Mouse (Mus musculus) MEL (cell line): ENCODE measurements around the gene Hoxb9. TPM values are rescaled to one million over a fixed set of nuclear protein-coding genes. Genes with fewer than 3 reads are reported as not detected.

ENCODE experiments used
- DNase-seq: peaks from one replicate; pipeline ENCODE4 v3.0.0; 2011; ENCODE audit warnings: low read depth, low spot score
- H3K27ac ChIP-seq: 2 replicates; pipeline ENCODE4 v1.5.1; 2012; ENCODE audit warnings: low read depth, mild to moderate bottlenecking, control low read depth, low read length, moderate library complexity; ENCODE audit not compliant: control insufficient read depth
- H3K27me3 ChIP-seq, 2 experiments: fragments of 150-350 bp in 1 of 2; sonication (generic) in 1 of 2; 2 replicates each; pipeline ENCODE4 v1.6.1; 2012; ENCODE audit warnings: low read length in 2 of 2, mild to moderate bottlenecking in 2 of 2, improper control_type of control experiment in 1 of 2, moderate library complexity in 1 of 2; ENCODE audit not compliant: insufficient read depth in 2 of 2, control insufficient read depth in 1 of 2
- H3K36me3 ChIP-seq, 2 experiments: 2 replicates each; pipeline ENCODE4 v1.6.1; 2012 to 2014; ENCODE audit warnings: low read length in 2 of 2, improper control_type of control experiment in 1 of 2, inconsistent platforms in 1 of 2, mild to moderate bottlenecking in 1 of 2; ENCODE audit not compliant: insufficient read depth in 2 of 2, control insufficient read depth in 1 of 2
- H3K4me1 ChIP-seq, 2 experiments: fragments of 150-350 bp in 1 of 2; sonication (generic) in 1 of 2; 2 replicates each; pipeline ENCODE4 v1.6.1; 2012; ENCODE audit warnings: low read length in 2 of 2, improper control_type of control experiment in 1 of 2, mild to moderate bottlenecking in 1 of 2; ENCODE audit not compliant: insufficient read depth in 2 of 2, control insufficient read depth in 1 of 2
- H3K4me3 ChIP-seq, 2 experiments: fragments of 150-350 bp in 1 of 2; sonication (generic) in 1 of 2; 2 replicates each; pipeline ENCODE4 v1.5.1; 2012; ENCODE audit warnings: low read depth in 2 of 2, low read length in 2 of 2, mild to moderate bottlenecking in 2 of 2, moderate library complexity in 2 of 2, control low read depth in 1 of 2, improper control_type of control experiment in 1 of 2; ENCODE audit not compliant: control insufficient read depth in 1 of 2, insufficient read depth in 1 of 2
- H3K79me2 ChIP-seq: 2 replicates; pipeline ENCODE4 v1.6.1; 2012; ENCODE audit warnings: mild to moderate bottlenecking, low read length, moderate library complexity; ENCODE audit not compliant: control insufficient read depth, poor library complexity, insufficient read depth
- H3K9ac ChIP-seq: 2 replicates; pipeline ENCODE4 v1.6.1; 2012; ENCODE audit warnings: low read depth, mild to moderate bottlenecking, control low read depth, low read length, moderate library complexity; ENCODE audit not compliant: control insufficient read depth, poor library complexity, severe bottlenecking
- H3K9me3 ChIP-seq: fragments of 150-350 bp; sonication (generic); replicated peaks from 2 replicates; pipeline ENCODE4 v1.6.1; 2012; ENCODE audit warnings: mild to moderate bottlenecking, low read length, improper control_type of control experiment, moderate library complexity; ENCODE audit not compliant: insufficient read depth
- BHLHE40 ChIP-seq: IDR thresholded peaks from 2 replicates; pipeline ENCODE4 v1.6.1; 2012; ENCODE audit warnings: low read depth, mild to moderate bottlenecking, inconsistent platforms, low read length, improper control_type of control experiment, borderline replicate concordance
- CHD1 ChIP-seq: IDR thresholded peaks from 2 replicates; pipeline ENCODE4 v1.6.1; 2012; ENCODE audit warnings: low read depth, mild to moderate bottlenecking, inconsistent platforms, low read length, improper control_type of control experiment
- CHD2 ChIP-seq: IDR thresholded peaks from 2 replicates; pipeline ENCODE4 v1.6.1; 2011; ENCODE audit warnings: low read length, improper control_type of control experiment
- CTCF ChIP-seq, 3 experiments: IDR thresholded peaks in 2 of 3; conservative IDR thresholded peaks in 1 of 3; 2 replicates each; pipeline ENCODE4 v1.5.1; 2011 to 2012; ENCODE audit warnings: low read length in 3 of 3, low read depth in 2 of 3, mild to moderate bottlenecking in 2 of 3, improper control_type of control experiment in 1 of 3, inconsistent platforms in 1 of 3, mixed read lengths in 1 of 3, moderate library complexity in 1 of 3; ENCODE audit not compliant: control insufficient read depth in 1 of 3, insufficient read depth in 1 of 3, poor library complexity in 1 of 3, severe bottlenecking in 1 of 3
- E2F4 ChIP-seq: IDR thresholded peaks from 2 replicates; pipeline ENCODE4 v1.6.1; 2011; ENCODE audit warnings: low read depth, low read length, improper control_type of control experiment, borderline replicate concordance
- ELF1 ChIP-seq: IDR thresholded peaks from 2 replicates; pipeline ENCODE4 v1.6.1; 2014; ENCODE audit warnings: low read depth, mild to moderate bottlenecking, inconsistent platforms, low read length, improper control_type of control experiment, moderate library complexity
- GATA1 ChIP-seq: IDR thresholded peaks from 2 replicates; pipeline ENCODE4 v1.6.1; 2011; ENCODE audit warnings: low read depth, low read length, improper control_type of control experiment
- JUND ChIP-seq: IDR thresholded peaks from 2 replicates; pipeline ENCODE4 v1.6.1; 2011; ENCODE audit warnings: low read depth, mild to moderate bottlenecking, improper control_type of control experiment, low read length
- MAFK ChIP-seq: IDR thresholded peaks from 2 replicates; pipeline ENCODE4 v1.6.1; 2011; ENCODE audit warnings: low read depth, mild to moderate bottlenecking, low read length, improper control_type of control experiment, borderline replicate concordance
- MYC ChIP-seq: IDR thresholded peaks from 2 replicates; pipeline ENCODE4 v1.6.1; 2011; ENCODE audit warnings: low read depth, mild to moderate bottlenecking, low read length, improper control_type of control experiment, moderate library complexity
- NRF1 ChIP-seq: IDR thresholded peaks from 2 replicates; pipeline ENCODE4 v1.6.1; 2014; ENCODE audit warnings: low read depth, mild to moderate bottlenecking, inconsistent platforms, low read length, improper control_type of control experiment, moderate library complexity; ENCODE audit not compliant: poor library complexity, insufficient read depth, severe bottlenecking
- POLR2A ChIP-seq, 2 experiments: IDR thresholded peaks; 2 replicates each; pipeline ENCODE4 v1.6.1; 2011 to 2012; ENCODE audit warnings: low read length in 2 of 2, mild to moderate bottlenecking in 2 of 2, control low read depth in 1 of 2, improper control_type of control experiment in 1 of 2, low read depth in 1 of 2, moderate library complexity in 1 of 2; ENCODE audit not compliant: control insufficient read depth in 1 of 2, insufficient read depth in 1 of 2, poor library complexity in 1 of 2
- SIN3A ChIP-seq: IDR thresholded peaks from 2 replicates; pipeline ENCODE4 v1.6.1; 2012; ENCODE audit warnings: low read length, improper control_type of control experiment, inconsistent platforms
- TCF12 ChIP-seq: IDR thresholded peaks from 2 replicates; pipeline ENCODE4 v1.6.1; 2014; ENCODE audit warnings: low read depth, mild to moderate bottlenecking, inconsistent platforms, low read length, improper control_type of control experiment, moderate library complexity
- UBTF ChIP-seq: IDR thresholded peaks from 2 replicates; pipeline ENCODE4 v1.6.1; 2012; ENCODE audit warnings: low read depth, mild to moderate bottlenecking, inconsistent platforms, low read length, improper control_type of control experiment, moderate library complexity, borderline replicate concordance; ENCODE audit not compliant: insufficient read depth
- ZC3H11A ChIP-seq: IDR thresholded peaks from 2 replicates; pipeline ENCODE4 v1.6.1; 2012; ENCODE audit warnings: low read depth, mild to moderate bottlenecking, inconsistent platforms, low read length, improper control_type of control experiment
- ZKSCAN1 ChIP-seq: IDR thresholded peaks from 2 replicates; pipeline ENCODE4 v1.6.1; 2012; ENCODE audit warnings: low read depth, mild to moderate bottlenecking, inconsistent platforms, low read length, improper control_type of control experiment, moderate library complexity
- ZNF384 ChIP-seq: IDR thresholded peaks from 2 replicates; pipeline ENCODE4 v1.6.1; 2012; ENCODE audit warnings: low read depth, mild to moderate bottlenecking, inconsistent platforms, low read length, improper control_type of control experiment
- polyA plus RNA-seq, 2 experiments: library from polyadenylated mRNA; stranded (reverse) in 1 of 2; unstranded in 1 of 2; fragments of >175 nt in 1 of 2; fragments of >200 nt in 1 of 2; gene quantifications; 2 replicates each; pipeline versions ENCODE4 v1.2.1 to v1.2.4; 2012; ENCODE audit warnings: low replicate concordance in 2 of 2, low read depth in 1 of 2; ENCODE audit not compliant: insufficient read length in 2 of 2, insufficient read depth in 1 of 2, missing spikeins in 1 of 2
- total RNA-seq: library from RNA; depleted of rRNA; stranded (reverse); fragments of 300-350 nt; gene quantifications from 2 replicates; pipeline ENCODE4 v1.2.3, GENCODE M21; 2012

The Hoxb9 gene
- total and polyA plus RNA-seq, 3 experiments: not detected

GRCm38 (mm10) chr11:96291681-96292564 lies 20.7 kb downstream of the Hoxb9 start, which contains the start of gene Hoxb6:
Hoxb6 (plus strand) TSS chr11:96292476.
- DNase-seq: no peak
- Histone ChIP-seq H3K79me2 (no peaks in the 10 kb centered on the region), H3K27me3 (peaks cover 13 to 16% of the 10 kb centered on the region in 2 experiments), H3K4me3 (no peak within 1 kb of the TSS), H3K4me1 (0 out of 4 replicates have a peak, but pooled peaks cover 0 to 4% of the 10 kb centered on the region in 2 experiments), H3K36me3 (no peaks in the 10 kb centered on the region), H3K9ac (no peak within 1 kb of the TSS), H3K27ac (no peak within 1 kb of the TSS), H3K9me3 (no peaks in the 10 kb centered on the region)
- TF ChIP-seq POLR2A (IDR thresholded peaks at IDR 0.05; ENCODE audit: control insufficient read depth in 1 of 2, insufficient read depth in 1 of 2, low read depth in 1 of 2, low read length in 2 of 2, poor library complexity in 1 of 2) (no peak), TCF12 (no peak), MAFK (no peak), UBTF (no peak), CTCF (IDR thresholded peaks at IDR 0.05 in 2 of 3, conservative IDR thresholded peaks at IDR 0.05 in 1 of 3; ENCODE audit: control insufficient read depth in 1 of 3, insufficient read depth in 1 of 3, low read depth in 2 of 3, low read length in 3 of 3, poor library complexity in 1 of 3, severe bottlenecking in 1 of 3) (no peak)

- H3K27ac ChIP-seq: no peak overlapping the region
- H3K4me1 ChIP-seq: 0 out of 4 replicates have a peak, but pooled peaks cover 0 to 4% of the 10 kb centered on the region in 2 experiments
- no peak for TF ChIP-seq CHD2
- TF ChIP-seq ELF1: no peak
- no peak for TF ChIP-seq ZC3H11A
- no peak for TF ChIP-seq UBTF
- TF ChIP-seq MAFK: no peak
- no peak for TF ChIP-seq ZKSCAN1
- TF ChIP-seq MYC: no peak
- no peak for TF ChIP-seq BHLHE40
- TF ChIP-seq CTCF (IDR thresholded peaks at IDR 0.05 in 2 of 3, conservative IDR thresholded peaks at IDR 0.05 in 1 of 3; ENCODE audit: control insufficient read depth in 1 of 3, insufficient read depth in 1 of 3, low read depth in 2 of 3, low read length in 3 of 3, poor library complexity in 1 of 3, severe bottlenecking in 1 of 3): no peak
- no peak for TF ChIP-seq SIN3A
- TF ChIP-seq CHD1: no peak
- TF ChIP-seq JUND: no peak
- no peak for TF ChIP-seq NRF1
- no peak for TF ChIP-seq GATA1
- no peak for TF ChIP-seq E2F4
- TF ChIP-seq ZNF384: no peak
- no peaks in the 10 kb centered on the region for H3K9me3 ChIP-seq
- H3K4me3 ChIP-seq: no peak overlapping the region
- no peak for DNase-seq
- no peaks in the 10 kb centered on the region for H3K36me3 ChIP-seq
- H3K79me2 ChIP-seq: no peaks in the 10 kb centered on the region
- H3K9ac ChIP-seq: no peak overlapping the region
- H3K27me3 ChIP-seq: peaks cover 15 to 19% of the 10 kb centered on the region in 2 experiments
Observed at GRCm38 (mm10) chr11:96292565-96293301, 21.5 kb downstream of the Hoxb9 start.
